10 mouse cellular contexts compared by ENCODE assay signal in genomic region chr4:131100093-131100795, GRCm38 (mm10).
DNase-seq lines count a peak whose midpoint lies in the region; ATAC-seq and TF ChIP-seq lines count a peak whose summit lies in the region.
"Had no signal": no experiment of that assay in that cellular context is flagged by ENCODE, and none has a peak within 500 bp of the region (broad histone marks: within the 10 kb centered on the region; RNA-seq: fewer than 3 reads in every experiment).

No protein-coding gene starts in this region.

- H3K36me3 ChIP-seq in intestine, embryonic 14.5 days (ENCODE audit: control insufficient read depth, insufficient read depth, low read length), result no peaks in the 10 kb centered on the region
- no peaks in the 10 kb centered on the region for H3K36me3 ChIP-seq in intestine, embryonic 16.5 days (ENCODE audit: control insufficient read depth, insufficient read depth, low read length)
- H3K36me3 ChIP-seq in embryonic facial prominence, embryonic 11.5 days (replicated peaks; ENCODE audit: control insufficient read depth, insufficient read depth, low read depth, low read length), result no peaks in the 10 kb centered on the region
- no peaks in the 10 kb centered on the region for H3K36me3 ChIP-seq in midbrain, embryonic 12.5 days

- intact Hi-C loops in gastrocnemius, adult 2 months (cut with DNase I), result no loop called here

- no peak overlapping the region for H3K4me3 ChIP-seq in intestine, embryonic 14.5 days (ENCODE audit: low read depth, low read length)
- H3K4me3 ChIP-seq in intestine, embryonic 16.5 days (ENCODE audit: low read length), result no peak overlapping the region
- H3K4me3 ChIP-seq in embryonic facial prominence, embryonic 11.5 days (ENCODE audit: low read depth, low read length), result no peak overlapping the region
- H3K4me3 ChIP-seq in midbrain, embryonic 12.5 days, result peak overlapping the region; percentile 23
- H3K4me3 ChIP-seq in gastrocnemius, adult 2 months, result no peak overlapping the region

- peak overlapping the region; percentile 23; the same call in 1 of the 2 replicates for H3K4me2 ChIP-seq in intestine, embryonic 14.5 days (ENCODE audit: low read length)
- no peak overlapping the region for H3K4me2 ChIP-seq in intestine, embryonic 16.5 days (ENCODE audit: low read depth, low read length)
- no peak overlapping the region for H3K4me2 ChIP-seq in embryonic facial prominence, embryonic 11.5 days (ENCODE audit: low read depth, low read length)
- peak overlapping the region; percentile 43 for H3K4me2 ChIP-seq in midbrain, embryonic 12.5 days (replicated peaks)

- no peaks in the 10 kb centered on the region; the same call in 1 of the 2 replicates for H3K9me3 ChIP-seq in intestine, embryonic 14.5 days (ENCODE audit: control insufficient read depth, low read length)
- H3K9me3 ChIP-seq in intestine, embryonic 16.5 days (ENCODE audit: control insufficient read depth, low read length), result no peaks in the 10 kb centered on the region
- H3K9me3 ChIP-seq in embryonic facial prominence, embryonic 11.5 days (replicated peaks; ENCODE audit: control insufficient read depth, low read length), result no peaks in the 10 kb centered on the region
- H3K9me3 ChIP-seq in midbrain, embryonic 12.5 days, result no peaks in the 10 kb centered on the region

- no peak for TF ChIP-seq CTCF in gastrocnemius, adult 2 months (IDR thresholded peaks at IDR 0.05)

- no peak overlapping the region for H3K27ac ChIP-seq in intestine, embryonic 14.5 days (ENCODE audit: low read depth)
- H3K27ac ChIP-seq in intestine, embryonic 16.5 days (ENCODE audit: low read length), result no peak overlapping the region
- no peak overlapping the region for H3K27ac ChIP-seq in embryonic facial prominence, embryonic 11.5 days (replicated peaks; ENCODE audit: low read depth, low read length)
- H3K27ac ChIP-seq in midbrain, embryonic 12.5 days (replicated peaks), result no peak overlapping the region
- H3K27ac ChIP-seq in gastrocnemius, adult 2 months, result no peak overlapping the region

- peak; percentile 52 for DNase-seq in intestine, embryonic 14.5 days (ENCODE audit: low spot score)
- DNase-seq in ES-CJ7 (ENCODE audit: low read depth, low spot score), result peak; percentile 73
- peak; percentile 62 for DNase-seq in embryonic facial prominence, embryonic 11.5 days (ENCODE audit: low spot score)
- no peak for DNase-seq in gastrocnemius, adult 2 months
- no peak for DNase-seq in adrenal gland, postnatal 25 days
- no peak for DNase-seq in layer of hippocampus, adult 11-12 months (ENCODE audit: low spot score)
- DNase-seq: cerebellum, adult 9-11 months; spleen, adult 18-20 months had no signal

- H3K27me3 ChIP-seq in intestine, embryonic 14.5 days (replicated peaks; ENCODE audit: control insufficient read depth, insufficient read depth, low read length), result no peaks in the 10 kb centered on the region
- no peaks in the 10 kb centered on the region for H3K27me3 ChIP-seq in intestine, embryonic 16.5 days (replicated peaks; ENCODE audit: control insufficient read depth, insufficient read depth, low read length)
- H3K27me3 ChIP-seq in embryonic facial prominence, embryonic 11.5 days (ENCODE audit: control insufficient read depth, insufficient read depth, low read length), result peaks cover 2% of the 10 kb centered on the region; the same call in 1 of the 2 replicates
- peaks cover 21% of the 10 kb centered on the region for H3K27me3 ChIP-seq in midbrain, embryonic 12.5 days

- H3K9ac ChIP-seq in intestine, embryonic 14.5 days (ENCODE audit: low read length), result no peak overlapping the region
- H3K9ac ChIP-seq in intestine, embryonic 16.5 days (ENCODE audit: low read depth, low read length), result no peak overlapping the region
- H3K9ac ChIP-seq in embryonic facial prominence, embryonic 11.5 days (replicated peaks; ENCODE audit: low read length), result no peak overlapping the region
- H3K9ac ChIP-seq in midbrain, embryonic 12.5 days (replicated peaks), result no peak overlapping the region

- ATAC-seq in intestine, embryonic 14.5 days (replicated peaks; ENCODE audit: low FRiP score, low TSS enrichment, low read depth), result 0 out of 2 replicates have a peak, but pooled peaks have one; percentile 55
- ATAC-seq in intestine, embryonic 16.5 days, result no peak
- 0 out of 2 replicates have a peak, but pooled peaks have one; percentile 48 for ATAC-seq in embryonic facial prominence, embryonic 11.5 days (replicated peaks; ENCODE audit: insufficient number of reproducible peaks, low FRiP score, low TSS enrichment, low read depth)
- peak; percentile 30; the same call in 1 of the 2 replicates for ATAC-seq in midbrain, embryonic 12.5 days (ENCODE audit: low FRiP score, low read depth)

- 49% methylated on average over 10 of the region's 10 CpGs for WGBS in intestine, embryonic 14.5 days
- WGBS in intestine, embryonic 16.5 days, result 46% methylated on average over 10 of the region's 10 CpGs
- 51% methylated on average over 10 of the region's 10 CpGs for WGBS in embryonic facial prominence, embryonic 11.5 days
- WGBS in midbrain, embryonic 12.5 days, result 43% methylated on average over 10 of the region's 10 CpGs

- no peaks in the 10 kb centered on the region for H3K4me1 ChIP-seq in intestine, embryonic 14.5 days (replicated peaks; ENCODE audit: control insufficient read depth, insufficient read depth, low read length)
- no peaks in the 10 kb centered on the region for H3K4me1 ChIP-seq in intestine, embryonic 16.5 days (ENCODE audit: control insufficient read depth, insufficient read depth, low read length)
- H3K4me1 ChIP-seq in embryonic facial prominence, embryonic 11.5 days (ENCODE audit: control insufficient read depth, insufficient read depth, low read length), result no peaks in the 10 kb centered on the region
- peaks cover 20% of the 10 kb centered on the region for H3K4me1 ChIP-seq in midbrain, embryonic 12.5 days

Comparison
In these comparisons a context has a peak if more than half of its experiments do, and no peak if none do; other contexts are left out.
1. H3K4me2 ChIP-seq: peak in intestine, embryonic 14.5 days (single experiment) and midbrain, embryonic 12.5 days (single experiment); none in intestine, embryonic 16.5 days (single experiment) and embryonic facial prominence, embryonic 11.5 days (single experiment).
2. DNase-seq: peak in intestine, embryonic 14.5 days (single experiment), ES-CJ7 (single experiment) and embryonic facial prominence, embryonic 11.5 days (single experiment); none in gastrocnemius, adult 2 months (single experiment), adrenal gland, postnatal 25 days (single experiment) and layer of hippocampus, adult 11-12 months (single experiment).